17 mouse cellular contexts compared by ENCODE assay signal in genomic region chr5:91762589-91762988, GRCm38 (mm10).
"Had no signal": no experiment of that assay in that cellular context is flagged by ENCODE, and none has a peak within 500 bp of the region (broad histone marks: within the 10 kb centered on the region; RNA-seq: fewer than 3 reads in every experiment).

No protein-coding gene starts in this region.

- H3K27ac ChIP-seq: lung, embryonic 15.5 days; macrophage; midbrain, embryonic 13.5 days; midbrain, embryonic 15.5 days; neural tube, embryonic 12.5 days; stomach, embryonic 15.5 days; stomach, postnatal 0 days had no signal

- H3K36me3 ChIP-seq: lung, embryonic 15.5 days; midbrain, embryonic 13.5 days; midbrain, embryonic 15.5 days; neural tube, embryonic 12.5 days; stomach, embryonic 15.5 days had no signal

- H3K27me3 ChIP-seq: lung, embryonic 15.5 days; midbrain, embryonic 13.5 days; midbrain, embryonic 15.5 days; neural tube, embryonic 12.5 days; stomach, embryonic 15.5 days had no signal

- H3K4me3 ChIP-seq: lung, embryonic 15.5 days; megakaryocyte, embryonic 14.5 days; midbrain, embryonic 13.5 days; midbrain, embryonic 15.5 days; neural tube, embryonic 12.5 days; stomach, embryonic 15.5 days had no signal

- H3K9ac ChIP-seq: lung, embryonic 15.5 days; midbrain, embryonic 13.5 days; midbrain, embryonic 15.5 days; neural tube, embryonic 12.5 days; stomach, embryonic 15.5 days had no signal

- H3K4me1 ChIP-seq: lung, embryonic 15.5 days; neural tube, embryonic 12.5 days; stomach, embryonic 15.5 days had no signal

- DNase-seq: lung, adult 2 months; lung, postnatal 14 days; lung, postnatal 36 days; right cerebral cortex, postnatal 14 days; thymus, adult 2 months; thymus, postnatal 25 days; thymus, postnatal 4 days had no signal

- ATAC-seq: lung, postnatal 0 days; midbrain, embryonic 13.5 days; midbrain, embryonic 15.5 days had no signal

- H3K4me2 ChIP-seq: lung, embryonic 15.5 days; midbrain, embryonic 11.5 days; midbrain, embryonic 13.5 days; midbrain, embryonic 15.5 days; neural tube, embryonic 12.5 days; stomach, embryonic 15.5 days had no signal

- H3K9me3 ChIP-seq: lung, embryonic 15.5 days; megakaryocyte, embryonic 14.5 days; midbrain, embryonic 13.5 days; midbrain, embryonic 15.5 days; neural tube, embryonic 12.5 days; stomach, embryonic 15.5 days had no signal
